Mouse (Mus musculus) heart, adult 2 months (tissue): Measurements from ENCODE around the gene Tagln2.

Source experiments
- CTCF ChIP-seq: fragments of 200-600 bp; IDR thresholded peaks from 2 replicates; pipeline ENCODE4 v1.8.1; 2022; ENCODE audit warnings: antibody characterized with exemption, mild to moderate bottlenecking, moderate library complexity
- EP300 ChIP-seq: fragments of 200-500 bp; IDR thresholded peaks from 2 replicates; pipeline ENCODE4 v1.6.1; 2011; ENCODE audit warnings: low read depth, low read length, control low read depth; ENCODE audit not compliant: insufficient read depth
- POLR2A ChIP-seq: fragments of 200-500 bp; IDR thresholded peaks from 2 replicates; pipeline ENCODE4 v1.6.1; 2011; ENCODE audit warnings: mild to moderate bottlenecking, low read depth, low read length, control low read depth; ENCODE audit not compliant: insufficient read depth

- TF ChIP-seq EP300 (no peak), CTCF (no peak), POLR2A (no peak)
These were observed 48.9 kb upstream of the Tagln2 start for GRCm38 (mm10) chr1:172450848-172451470.
